ENCODE assay signal across 13 mouse cellular contexts in the genomic region with DNA sequence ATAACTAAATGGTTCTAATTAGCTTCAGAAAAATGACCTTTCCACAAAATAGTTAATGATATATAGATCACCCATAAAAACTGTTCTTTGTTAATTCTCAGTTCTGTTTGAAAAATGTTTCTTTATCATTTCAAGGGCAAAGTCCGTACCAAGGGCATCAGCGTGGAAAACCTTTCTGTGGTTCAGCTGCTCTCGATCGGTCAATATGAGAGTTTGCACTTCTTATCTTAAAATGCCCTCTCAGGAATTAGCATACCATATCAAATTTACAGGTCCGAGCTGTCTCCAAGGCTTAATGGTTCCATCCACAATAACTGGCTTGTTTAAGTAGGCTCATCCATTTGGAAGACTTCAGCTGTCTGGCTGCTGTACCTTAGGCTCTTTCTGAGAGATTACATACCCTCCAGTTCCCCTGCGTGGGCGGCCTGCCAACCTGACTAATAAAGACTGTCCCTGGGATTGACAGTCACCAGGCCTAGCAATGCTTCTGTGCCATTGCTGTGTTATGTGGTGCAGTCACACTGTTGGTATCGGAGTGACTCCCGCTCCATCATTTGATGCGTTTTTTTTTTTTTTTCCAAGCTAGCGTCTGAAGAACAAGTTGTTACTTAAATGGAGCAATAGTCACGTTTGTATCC. TPM values are rescaled to one million over a fixed set of nuclear protein-coding genes. Genes with fewer than 3 reads are reported as not detected.
DNase-seq lines count a peak whose midpoint lies in the region; ATAC-seq and TF ChIP-seq lines count a peak whose summit lies in the region.
"Had no signal": no experiment of that assay in that cellular context is flagged by ENCODE, and none has a peak within 500 bp of the region (broad histone marks: within the 10 kb centered on the region; RNA-seq: fewer than 3 reads in every experiment).

No protein-coding gene starts in this region.

- no peak overlapping the region for H3K27ac ChIP-seq in forebrain, embryonic 14.5 days (ENCODE audit: low read depth, low read length)
- H3K27ac ChIP-seq in forebrain, postnatal 0 days (ENCODE audit: low read depth, low read length): no peak overlapping the region
- no peak overlapping the region for H3K27ac ChIP-seq in hindbrain, embryonic 15.5 days (replicated peaks)
- no peak overlapping the region for H3K27ac ChIP-seq in hindbrain, embryonic 10.5 days
- H3K27ac ChIP-seq in hindbrain, embryonic 16.5 days (ENCODE audit: low read depth, low read length): no peak overlapping the region
- no peak overlapping the region for H3K27ac ChIP-seq in gastrocnemius, adult 2 months

- DNase-seq in forebrain, embryonic 14.5 days (ENCODE audit: low spot score): peak; percentile 68
- no peak for DNase-seq in forebrain, postnatal 0 days
- no peak for DNase-seq in hindbrain, embryonic 10.5 days (ENCODE audit: low spot score)
- DNase-seq in adrenal gland, adult (ENCODE audit: inconsistent age in 2 of 2, low spot score in 1 of 2): peak; percentile 52 to 86
- no peak for DNase-seq in gastrocnemius, adult 2 months
- no peak for DNase-seq in gastrocnemius, adult 18-20 months (ENCODE audit: low spot score)
- DNase-seq: kidney, adult 2 months; thymus, postnatal 4 days had no signal

- 75% methylated on average over 12 of the region's 12 CpGs for WGBS in forebrain, embryonic 14.5 days
- 69% methylated on average over 12 of the region's 12 CpGs for WGBS in forebrain, postnatal 0 days
- WGBS in hindbrain, embryonic 15.5 days: 72% methylated on average over 12 of the region's 12 CpGs
- 91% methylated on average over 12 of the region's 12 CpGs for WGBS in hindbrain, embryonic 10.5 days
- 70% methylated on average over 12 of the region's 12 CpGs for WGBS in hindbrain, embryonic 16.5 days

- H3K36me3 ChIP-seq in forebrain, embryonic 14.5 days (ENCODE audit: control insufficient read depth, insufficient read depth, low read length): no peaks in the 10 kb centered on the region
- no peaks in the 10 kb centered on the region for H3K36me3 ChIP-seq in forebrain, postnatal 0 days (ENCODE audit: insufficient read depth)
- H3K36me3 ChIP-seq in hindbrain, embryonic 15.5 days: no peaks in the 10 kb centered on the region
- H3K36me3 ChIP-seq in hindbrain, embryonic 10.5 days: no peaks in the 10 kb centered on the region
- H3K36me3 ChIP-seq in hindbrain, embryonic 16.5 days (ENCODE audit: control insufficient read depth, insufficient read depth, low read length): no peaks in the 10 kb centered on the region
- H3K36me3 ChIP-seq: G1E had no signal

- intact Hi-C loops in gastrocnemius, adult 2 months (cut with DNase I): no loop called here

- ATAC-seq in forebrain, embryonic 14.5 days: peak; percentile 67
- no peak for ATAC-seq in forebrain, postnatal 0 days
- 0 out of 2 replicates have a peak, but pooled peaks have one; percentile 51 for ATAC-seq in hindbrain, embryonic 15.5 days (ENCODE audit: low FRiP score, low read depth)
- ATAC-seq in hindbrain, embryonic 16.5 days: peak; percentile 81

- no peak overlapping the region for H3K4me2 ChIP-seq in forebrain, embryonic 14.5 days (ENCODE audit: low read length)
- H3K4me2 ChIP-seq in forebrain, postnatal 0 days (ENCODE audit: low read depth): no peak overlapping the region
- H3K4me2 ChIP-seq in hindbrain, embryonic 15.5 days: no peak overlapping the region
- no peak overlapping the region for H3K4me2 ChIP-seq in hindbrain, embryonic 16.5 days (ENCODE audit: low read length)

- H3K4me1 ChIP-seq in forebrain, embryonic 14.5 days (ENCODE audit: control insufficient read depth, insufficient read depth, low read length): no peaks in the 10 kb centered on the region
- H3K4me1 ChIP-seq in forebrain, postnatal 0 days (ENCODE audit: insufficient read depth): no peaks in the 10 kb centered on the region
- 0 out of 2 replicates have a peak, but pooled peaks cover 3% of the 10 kb centered on the region for H3K4me1 ChIP-seq in hindbrain, embryonic 15.5 days (replicated peaks)
- no peaks in the 10 kb centered on the region for H3K4me1 ChIP-seq in hindbrain, embryonic 10.5 days (replicated peaks)
- no peaks in the 10 kb centered on the region for H3K4me1 ChIP-seq in hindbrain, embryonic 16.5 days (ENCODE audit: control insufficient read depth, insufficient read depth, low read depth, low read length)

- H3K9ac ChIP-seq in forebrain, embryonic 14.5 days (ENCODE audit: low read length): no peak overlapping the region
- H3K9ac ChIP-seq in forebrain, postnatal 0 days: no peak overlapping the region
- H3K9ac ChIP-seq in hindbrain, embryonic 15.5 days: no peak overlapping the region
- H3K9ac ChIP-seq in hindbrain, embryonic 16.5 days (ENCODE audit: low read depth, low read length): no peak overlapping the region

- H3K4me3 ChIP-seq in forebrain, embryonic 14.5 days (ENCODE audit: low read depth, low read length): no peak overlapping the region
- H3K4me3 ChIP-seq in forebrain, postnatal 0 days (ENCODE audit: low read depth, low read length): no peak overlapping the region
- H3K4me3 ChIP-seq in hindbrain, embryonic 15.5 days: no peak overlapping the region
- H3K4me3 ChIP-seq in hindbrain, embryonic 10.5 days: no peak overlapping the region
- no peak overlapping the region for H3K4me3 ChIP-seq in hindbrain, embryonic 16.5 days (ENCODE audit: low read length)
- no peak overlapping the region for H3K4me3 ChIP-seq in gastrocnemius, adult 2 months

- no peak for TF ChIP-seq CTCF in forebrain, postnatal 0 days (IDR thresholded peaks at IDR 0.05; ENCODE audit: low read depth)
- no peak for TF ChIP-seq CTCF in gastrocnemius, adult 2 months (IDR thresholded peaks at IDR 0.05)

- no peaks in the 10 kb centered on the region for H3K27me3 ChIP-seq in forebrain, embryonic 14.5 days (replicated peaks; ENCODE audit: control insufficient read depth, insufficient read depth, low read length)
- no peaks in the 10 kb centered on the region for H3K27me3 ChIP-seq in forebrain, postnatal 0 days (ENCODE audit: insufficient read depth, low read length)
- no peaks in the 10 kb centered on the region for H3K27me3 ChIP-seq in hindbrain, embryonic 15.5 days
- H3K27me3 ChIP-seq in hindbrain, embryonic 10.5 days (ENCODE audit: insufficient read depth, poor library complexity, severe bottlenecking): no peaks in the 10 kb centered on the region
- no peaks in the 10 kb centered on the region for H3K27me3 ChIP-seq in hindbrain, embryonic 16.5 days (replicated peaks; ENCODE audit: control insufficient read depth, insufficient read depth, low read length)

- no peaks in the 10 kb centered on the region for H3K9me3 ChIP-seq in forebrain, embryonic 14.5 days (replicated peaks; ENCODE audit: control insufficient read depth, low read length)
- H3K9me3 ChIP-seq in forebrain, postnatal 0 days (ENCODE audit: low read length): no peaks in the 10 kb centered on the region
- H3K9me3 ChIP-seq in hindbrain, embryonic 15.5 days: no peaks in the 10 kb centered on the region
- no peaks in the 10 kb centered on the region for H3K9me3 ChIP-seq in hindbrain, embryonic 10.5 days
- no peaks in the 10 kb centered on the region for H3K9me3 ChIP-seq in hindbrain, embryonic 16.5 days (ENCODE audit: control insufficient read depth, low read length)

RNA-seq across cellular contexts. Expression of gene Plk2, which starts 17.8 kb away (rescaled TPM):
- 152 and 191 TPM in 2 replicates for polyA plus RNA-seq in forebrain, embryonic 14.5 days (2014; fragmentation: Nextera tagmentation; extraction: Ambion mirVana)
- total RNA-seq in forebrain, postnatal 0 days (2014; rRNA removed): 257 and 310 TPM in 2 replicates
- polyA plus RNA-seq in forebrain, postnatal 0 days (2015; fragmentation: Nextera tagmentation; extraction: Ambion mirVana): 217 and 222 TPM in 2 replicates
- 113 and 123 TPM in 2 replicates for polyA plus RNA-seq in hindbrain, embryonic 15.5 days (2015; fragmentation: Nextera tagmentation; extraction: Ambion mirVana)
- 56.7 and 59.9 TPM in 2 replicates for polyA plus RNA-seq in hindbrain, embryonic 10.5 days (2016; fragmentation: Nextera tagmentation; extraction: Ambion mirVana)
- polyA plus RNA-seq in hindbrain, embryonic 16.5 days (2015; fragmentation: Nextera tagmentation; extraction: Ambion mirVana): 125 and 127 TPM in 2 replicates
- 1 to 10 TPM; 3.6 to 6.5 TPM for total RNA-seq in gastrocnemius, adult 2 months (2021)
- 1 to 10 TPM; 2.4 to 6.0 TPM for total RNA-seq in gastrocnemius, adult 18-20 months (2021)
- polyA plus RNA-seq: G1E had no signal

RNA-seq across cellular contexts. Expression of gene Gapt, which starts 55.7 kb away (rescaled TPM):
- polyA plus RNA-seq in forebrain, embryonic 14.5 days (2014; fragmentation: Nextera tagmentation; extraction: Ambion mirVana): not detected in 2 replicates
- 0.10 TPM in 1 of 2 replicates, not detected in the other for total RNA-seq in forebrain, postnatal 0 days (2014; rRNA removed)
- polyA plus RNA-seq in forebrain, postnatal 0 days (2015; fragmentation: Nextera tagmentation; extraction: Ambion mirVana): not detected in 2 replicates
- polyA plus RNA-seq in hindbrain, embryonic 15.5 days (2015; fragmentation: Nextera tagmentation; extraction: Ambion mirVana): 0.12 TPM in 1 of 2 replicates, not detected in the other
- polyA plus RNA-seq in hindbrain, embryonic 10.5 days (2016; fragmentation: Nextera tagmentation; extraction: Ambion mirVana): 0.09 and 0.10 TPM in 2 replicates
- polyA plus RNA-seq in hindbrain, embryonic 16.5 days (2015; fragmentation: Nextera tagmentation; extraction: Ambion mirVana): 0.08 TPM in 1 of 2 replicates, not detected in the other
- total RNA-seq in gastrocnemius, adult 2 months (2021): under 1 TPM; 0.13 to 0.14 TPM
- under 1 TPM in 1 of 2 experiments, not detected in 1; 0.11 TPM for total RNA-seq in gastrocnemius, adult 18-20 months (2021)
- total RNA-seq: left cerebral cortex, postnatal 25 days had no signal
- polyA plus RNA-seq: cortical plate, adult 2 months; G1E had no signal

Comparison
In these comparisons a context has a peak if more than half of its experiments do, and no peak if none do; other contexts are left out.
1. DNase-seq: peak in forebrain, embryonic 14.5 days (single experiment) and adrenal gland, adult (2 of 2); none in forebrain, postnatal 0 days (single experiment), hindbrain, embryonic 10.5 days (single experiment), gastrocnemius, adult 2 months (single experiment) and gastrocnemius, adult 18-20 months (single experiment).